Mouse (Mus musculus): ENCODE measurements around the gene Platr17. TPM values are rescaled to one million over a fixed set of nuclear protein-coding genes. Genes with fewer than 3 reads are reported as not detected.

Gene Platr17
- polyA plus RNA-seq, 1 experiment from 2014 or later = 0.36 TPM

- no peaks in the 10 kb centered on the region; the same call in 1 of the 2 replicates for H3K27me3 ChIP-seq (ENCODE audit: control insufficient read depth, insufficient read depth, low read length)
- no peak overlapping the region for H3K27ac ChIP-seq (replicated peaks; ENCODE audit: low read depth, low read length)
- WGBS = 62% methylated on average over 21 of the region's 21 CpGs
- H3K36me3 ChIP-seq (replicated peaks; ENCODE audit: control insufficient read depth, insufficient read depth, low read depth, low read length) = no peaks in the 10 kb centered on the region
- H3K9ac ChIP-seq (replicated peaks; ENCODE audit: low read length) = peak overlapping the region; percentile 88
- DNase-seq (ENCODE audit: low spot score) (no peak), ATAC-seq (replicated peaks; ENCODE audit: insufficient number of reproducible peaks, low FRiP score, low TSS enrichment, low read depth) (no peak)
- H3K4me1 ChIP-seq (ENCODE audit: control insufficient read depth, insufficient read depth, low read length) = no peaks in the 10 kb centered on the region; the same call in 1 of the 2 replicates
- H3K9me3 ChIP-seq (replicated peaks; ENCODE audit: control insufficient read depth, low read length) = no peaks in the 10 kb centered on the region
- peak overlapping the region; percentile 86 for H3K4me3 ChIP-seq (ENCODE audit: low read depth, low read length)
- peak overlapping the region; percentile 98 for H3K4me2 ChIP-seq (ENCODE audit: low read depth, low read length)
Observed at GRCm38 (mm10) chr17:33928251-33928947, 23.5 kb downstream of the Platr17 start.

GRCm38 (mm10) chr17:33929371-33930279 lies 24.7 kb downstream of the Platr17 start, which contains the start of gene Rgl2:
Gene Rgl2, plus strand, starts transcription at chr17:33929543.
- H3K27ac ChIP-seq (replicated peaks; ENCODE audit: low read depth, low read length) = peak within 1 kb of the TSS; percentile 93
- H3K9me3 ChIP-seq (replicated peaks; ENCODE audit: control insufficient read depth, low read length) = no peaks in the 10 kb centered on the region
- peak within 1 kb of the TSS; percentile 98 for H3K4me2 ChIP-seq (ENCODE audit: low read depth, low read length)
- peak; percentile 96 for DNase-seq (ENCODE audit: low spot score)
- no peaks in the 10 kb centered on the region; the same call in 1 of the 2 replicates for H3K27me3 ChIP-seq (ENCODE audit: control insufficient read depth, insufficient read depth, low read length)
- H3K4me3 ChIP-seq (ENCODE audit: low read depth, low read length) = peak within 1 kb of the TSS; percentile 86
- no peaks in the 10 kb centered on the region for H3K36me3 ChIP-seq (replicated peaks; ENCODE audit: control insufficient read depth, insufficient read depth, low read depth, low read length)
- peak; percentile 61 for ATAC-seq (replicated peaks; ENCODE audit: insufficient number of reproducible peaks, low FRiP score, low TSS enrichment, low read depth)
- H3K9ac ChIP-seq (replicated peaks; ENCODE audit: low read length) = peak within 1 kb of the TSS; percentile 88
- WGBS = under 1% methylated on average over 76 of the region's 80 CpGs
- no peaks in the 10 kb centered on the region; the same call in 1 of the 2 replicates for H3K4me1 ChIP-seq (ENCODE audit: control insufficient read depth, insufficient read depth, low read length)

- Histone ChIP-seq H3K4me2 (ENCODE audit: low read depth, low read length) (peak overlapping the region; percentile 98), H3K27me3 (ENCODE audit: control insufficient read depth, insufficient read depth, low read length) (no peaks in the 10 kb centered on the region; the same call in 1 of the 2 replicates), H3K9ac (replicated peaks; ENCODE audit: low read length) (peak overlapping the region; percentile 88), H3K36me3 (replicated peaks; ENCODE audit: control insufficient read depth, insufficient read depth, low read depth, low read length) (no peaks in the 10 kb centered on the region), H3K4me3 (ENCODE audit: low read depth, low read length) (peak overlapping the region; percentile 86), H3K27ac (replicated peaks; ENCODE audit: low read depth, low read length) (peak overlapping the region; percentile 93), H3K4me1 (ENCODE audit: control insufficient read depth, insufficient read depth, low read length) (no peaks in the 10 kb centered on the region; the same call in 1 of the 2 replicates), H3K9me3 (replicated peaks; ENCODE audit: control insufficient read depth, low read length) (no peaks in the 10 kb centered on the region)
- DNase-seq (ENCODE audit: low spot score) (peak; percentile 47), ATAC-seq (replicated peaks; ENCODE audit: insufficient number of reproducible peaks, low FRiP score, low TSS enrichment, low read depth) (peak; percentile 27)
- WGBS = under 1% methylated on average over 45 of the region's 45 CpGs
Observed at GRCm38 (mm10) chr17:33930280-33931158, 25.6 kb downstream of the Platr17 start.

GRCm38 (mm10) chr17:33931159-33931866 lies 26.4 kb downstream of the Platr17 start:
- ATAC-seq (replicated peaks; ENCODE audit: insufficient number of reproducible peaks, low FRiP score, low TSS enrichment, low read depth) (no peak), DNase-seq (ENCODE audit: low spot score) (no peak)
- Histone ChIP-seq H3K4me1 (ENCODE audit: control insufficient read depth, insufficient read depth, low read length) (no peaks in the 10 kb centered on the region; the same call in 1 of the 2 replicates), H3K4me3 (ENCODE audit: low read depth, low read length) (peak overlapping the region; percentile 86), H3K27ac (replicated peaks; ENCODE audit: low read depth, low read length) (no peak overlapping the region), H3K4me2 (ENCODE audit: low read depth, low read length) (peak overlapping the region; percentile 98), H3K27me3 (ENCODE audit: control insufficient read depth, insufficient read depth, low read length) (no peaks in the 10 kb centered on the region; the same call in 1 of the 2 replicates), H3K9me3 (replicated peaks; ENCODE audit: control insufficient read depth, low read length) (no peaks in the 10 kb centered on the region), H3K9ac (replicated peaks; ENCODE audit: low read length) (peak overlapping the region; percentile 88), H3K36me3 (replicated peaks; ENCODE audit: control insufficient read depth, insufficient read depth, low read depth, low read length) (no peaks in the 10 kb centered on the region)
- WGBS = 32% methylated on average over 18 of the region's 18 CpGs

- DNase-seq (ENCODE audit: low spot score) = no peak
- no peak overlapping the region for H3K4me2 ChIP-seq (ENCODE audit: low read depth, low read length)
- WGBS = 91% methylated on average over 11 of the region's 11 CpGs
- no peak for ATAC-seq (replicated peaks; ENCODE audit: insufficient number of reproducible peaks, low FRiP score, low TSS enrichment, low read depth)
- no peaks in the 10 kb centered on the region; the same call in 1 of the 2 replicates for H3K27me3 ChIP-seq (ENCODE audit: control insufficient read depth, insufficient read depth, low read length)
- H3K4me1 ChIP-seq (ENCODE audit: control insufficient read depth, insufficient read depth, low read length) = no peaks in the 10 kb centered on the region; the same call in 1 of the 2 replicates
- H3K9ac ChIP-seq (replicated peaks; ENCODE audit: low read length) = no peak overlapping the region
- no peaks in the 10 kb centered on the region for H3K9me3 ChIP-seq (replicated peaks; ENCODE audit: control insufficient read depth, low read length)
- H3K27ac ChIP-seq (replicated peaks; ENCODE audit: low read depth, low read length) = no peak overlapping the region
- no peak overlapping the region for H3K4me3 ChIP-seq (ENCODE audit: low read depth, low read length)
- peaks cover 3% of the 10 kb centered on the region for H3K36me3 ChIP-seq (replicated peaks; ENCODE audit: control insufficient read depth, insufficient read depth, low read depth, low read length)
Observed at GRCm38 (mm10) chr17:33931947-33932346, 27.0 kb downstream of the Platr17 start.

GRCm38 (mm10) chr17:33932448-33932847 lies 27.5 kb downstream of the Platr17 start:
- DNase-seq (ENCODE audit: low spot score) = no peak
- no peak overlapping the region for H3K4me3 ChIP-seq (ENCODE audit: low read depth, low read length)
- WGBS = 75% methylated on average over 14 of the region's 14 CpGs
- peaks cover 6% of the 10 kb centered on the region for H3K36me3 ChIP-seq (replicated peaks; ENCODE audit: control insufficient read depth, insufficient read depth, low read depth, low read length)
- H3K4me2 ChIP-seq (ENCODE audit: low read depth, low read length) = no peak overlapping the region
- H3K9me3 ChIP-seq (replicated peaks; ENCODE audit: control insufficient read depth, low read length) = no peaks in the 10 kb centered on the region
- H3K4me1 ChIP-seq (ENCODE audit: control insufficient read depth, insufficient read depth, low read length) = no peaks in the 10 kb centered on the region; the same call in 1 of the 2 replicates
- H3K9ac ChIP-seq (replicated peaks; ENCODE audit: low read length) = no peak overlapping the region
- H3K27me3 ChIP-seq (ENCODE audit: control insufficient read depth, insufficient read depth, low read length) = no peaks in the 10 kb centered on the region; the same call in 1 of the 2 replicates
- H3K27ac ChIP-seq (replicated peaks; ENCODE audit: low read depth, low read length) = no peak overlapping the region
- ATAC-seq (replicated peaks; ENCODE audit: insufficient number of reproducible peaks, low FRiP score, low TSS enrichment, low read depth) = no peak

- WGBS = 80% methylated on average over 15 of the region's 15 CpGs
- no peaks in the 10 kb centered on the region; the same call in 1 of the 2 replicates for H3K4me1 ChIP-seq (ENCODE audit: control insufficient read depth, insufficient read depth, low read length)
- no peak overlapping the region for H3K4me3 ChIP-seq (ENCODE audit: low read depth, low read length)
- no peaks in the 10 kb centered on the region; the same call in 1 of the 2 replicates for H3K27me3 ChIP-seq (ENCODE audit: control insufficient read depth, insufficient read depth, low read length)
- ATAC-seq (replicated peaks; ENCODE audit: insufficient number of reproducible peaks, low FRiP score, low TSS enrichment, low read depth) (no peak), DNase-seq (ENCODE audit: low spot score) (no peak)
- peaks cover 6% of the 10 kb centered on the region for H3K36me3 ChIP-seq (replicated peaks; ENCODE audit: control insufficient read depth, insufficient read depth, low read depth, low read length)
- H3K9me3 ChIP-seq (replicated peaks; ENCODE audit: control insufficient read depth, low read length) = no peaks in the 10 kb centered on the region
- H3K27ac ChIP-seq (replicated peaks; ENCODE audit: low read depth, low read length) = no peak overlapping the region
- H3K4me2 ChIP-seq (ENCODE audit: low read depth, low read length) = no peak overlapping the region
- H3K9ac ChIP-seq (replicated peaks; ENCODE audit: low read length) = no peak overlapping the region
Observed at GRCm38 (mm10) chr17:33932970-33933369, 28.0 kb downstream of the Platr17 start.
